Mouse (Mus musculus): ENCODE results near the gene Gbx1.

GRCm38 (mm10) chr5:24534292-24534691 is 7.3 kb upstream of the Gbx1 start:
- no peak for TF ChIP-seq GATA1 (IDR thresholded peaks at IDR 0.05; ENCODE audit: borderline replicate concordance, low read length)
- no peak for TF ChIP-seq FLI1 (IDR thresholded peaks at IDR 0.05; ENCODE audit: low read length)

Data from megakaryocyte, embryonic 14.5 days (primary cell).